Mouse (Mus musculus): ENCODE measurements around the gene Cend1.

- TF ChIP-seq CTCF (IDR thresholded peaks at IDR 0.05; ENCODE audit: low read depth) = no peak; the same call in 1 of the 2 replicates
- no peak for TF ChIP-seq EP300 (IDR thresholded peaks at IDR 0.05; ENCODE audit: low read depth)
Measured at GRCm38 (mm10) chr7:141455610-141456314, 26.5 kb upstream of the Cend1 start.
